Mouse (Mus musculus): Measurements from ENCODE around the gene F2rl1.

DNA sequence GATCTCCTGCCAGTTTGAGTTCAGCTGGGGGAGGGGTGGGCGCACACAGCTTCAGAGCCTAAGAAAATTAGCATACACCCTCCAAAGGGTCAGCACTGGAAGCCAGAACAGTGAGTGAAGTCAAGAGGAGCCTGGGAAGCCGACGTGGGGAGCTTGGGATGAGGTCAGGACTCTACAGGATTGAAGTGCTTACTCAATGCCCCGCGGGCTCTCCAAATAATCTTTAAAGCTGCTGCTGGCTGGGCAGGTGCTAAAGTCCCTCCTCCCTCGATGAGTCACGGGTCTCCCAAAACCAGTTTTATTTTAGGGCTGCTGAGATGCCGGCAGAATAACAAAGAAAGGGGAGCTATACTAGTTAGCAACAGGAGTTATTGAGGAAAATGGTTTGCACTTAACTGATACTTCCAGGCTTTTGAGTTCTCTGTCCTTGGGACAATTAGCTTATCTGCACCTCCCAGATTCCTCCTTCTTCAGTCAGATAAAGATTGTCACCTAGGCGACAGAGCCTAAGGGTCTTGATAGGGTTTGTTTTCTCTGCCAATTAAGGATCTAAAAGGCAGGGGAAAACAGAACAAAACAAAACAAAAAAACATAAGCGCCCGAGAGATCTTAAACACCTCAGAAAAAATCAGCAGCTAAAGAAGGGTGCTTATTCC is 10.6 kb upstream of the F2rl1 start:
- TF ChIP-seq CHD1 (IDR thresholded peaks at IDR 0.05; ENCODE audit: low read depth, low read length) (no peak), BHLHE40 (IDR thresholded peaks at IDR 0.05; ENCODE audit: borderline replicate concordance, low read depth, low read length) (no peak), ZC3H11A (IDR thresholded peaks at IDR 0.05; ENCODE audit: low read depth, low read length) (no peak), POLR2AphosphoS2 (IDR thresholded peaks at IDR 0.05; ENCODE audit: low read length) (no peak), POLR2A (IDR thresholded peaks at IDR 0.05; ENCODE audit: control insufficient read depth in 1 of 2, insufficient read depth in 1 of 2, low read depth in 1 of 2, low read length in 2 of 2, poor library complexity in 1 of 2) (no peak), SIN3A (IDR thresholded peaks at IDR 0.05; ENCODE audit: low read length) (no peak), GABPA (IDR thresholded peaks at IDR 0.05; ENCODE audit: low read depth, low read length) (no peak), CTCF (IDR thresholded peaks at IDR 0.05 in 2 of 3, conservative IDR thresholded peaks at IDR 0.05 in 1 of 3; ENCODE audit: control insufficient read depth in 1 of 3, insufficient read depth in 1 of 3, low read depth in 2 of 3, low read length in 3 of 3, poor library complexity in 1 of 3, severe bottlenecking in 1 of 3) (no peak), KAT2A (conservative IDR thresholded peaks at IDR 0.05; ENCODE audit: low read depth, low read length) (no peak), GATA1 (IDR thresholded peaks at IDR 0.05; ENCODE audit: low read depth, low read length) (no peak), EP300 (IDR thresholded peaks at IDR 0.05; ENCODE audit: low read depth in 1 of 2, low read length in 2 of 2) (peak in 1 of 2 experiments; percentile 38; a peak in 2 of 4 replicates)

Data from MEL (cell line).